Mouse (Mus musculus): ENCODE measurements around the gene Cd4. TPM values are rescaled to one million over a fixed set of nuclear protein-coding genes. Genes with fewer than 3 reads are reported as not detected.

Gene Cd4
- total RNA-seq, 4 experiments from 2014 or later: 0.40 to 0.83 (median 0.46) TPM

DNA sequence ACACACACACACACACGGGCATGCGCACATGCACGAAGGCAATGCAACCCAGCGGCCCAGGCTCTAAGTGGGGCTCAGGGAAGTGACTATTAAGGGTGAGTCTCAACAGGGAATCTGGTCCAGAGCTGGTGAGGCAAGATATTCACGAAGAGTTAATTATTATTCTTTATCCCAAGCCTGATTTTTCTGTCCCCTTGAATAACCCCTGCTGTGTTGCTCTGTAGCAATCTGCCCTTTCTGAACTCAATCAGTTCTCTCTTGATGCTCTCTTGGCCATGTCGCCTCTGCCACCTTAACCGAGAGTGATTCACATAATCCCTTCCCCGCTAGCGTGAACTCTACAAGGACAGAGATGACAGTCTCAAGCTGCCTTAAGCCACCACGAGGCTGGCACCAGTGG is 4.7 kb downstream of the Cd4 start:
- no peak for DNase-seq

DNA sequence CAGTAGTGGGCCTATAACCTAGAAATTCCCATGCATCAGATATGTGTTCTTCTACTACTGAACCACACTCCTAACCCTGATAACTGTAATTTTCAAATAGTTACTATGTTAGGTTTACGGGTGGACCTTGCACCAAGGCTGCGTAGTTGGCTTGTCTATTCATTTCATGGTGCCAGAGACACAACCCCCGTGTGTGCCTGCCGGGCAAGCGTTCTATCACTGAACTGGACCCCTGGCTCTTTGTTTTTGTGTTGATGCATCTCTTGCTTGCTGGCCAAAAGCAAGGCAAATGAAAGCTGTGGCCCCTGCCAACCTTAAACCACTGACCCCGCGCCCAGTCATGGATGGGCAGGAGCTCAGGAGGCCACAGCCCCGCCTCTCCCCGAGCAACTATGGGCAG is 6.2 kb downstream of the Cd4 start:
- DNase-seq: no peak

DNA sequence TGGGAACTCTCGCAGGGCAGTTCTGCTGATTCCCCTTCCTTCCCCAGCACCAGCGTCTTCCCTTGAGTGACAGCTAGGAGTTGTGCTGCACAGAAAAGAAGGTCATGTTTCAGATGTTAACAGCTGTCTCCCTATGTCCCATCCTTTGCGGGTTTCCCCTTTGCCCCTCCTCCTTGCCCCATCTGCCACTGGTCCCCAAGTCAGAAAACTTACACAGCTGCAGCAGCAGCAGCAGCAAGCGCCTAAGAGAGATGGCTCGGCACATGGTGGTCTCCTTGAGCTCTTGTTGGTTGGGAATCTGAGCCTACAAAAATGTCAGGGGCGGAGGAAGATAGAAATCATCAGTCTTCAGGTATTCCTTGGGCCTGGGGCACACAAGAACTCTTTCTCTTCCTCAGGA is 8.6 kb downstream of the Cd4 start:
- DNase-seq: no peak

DNA sequence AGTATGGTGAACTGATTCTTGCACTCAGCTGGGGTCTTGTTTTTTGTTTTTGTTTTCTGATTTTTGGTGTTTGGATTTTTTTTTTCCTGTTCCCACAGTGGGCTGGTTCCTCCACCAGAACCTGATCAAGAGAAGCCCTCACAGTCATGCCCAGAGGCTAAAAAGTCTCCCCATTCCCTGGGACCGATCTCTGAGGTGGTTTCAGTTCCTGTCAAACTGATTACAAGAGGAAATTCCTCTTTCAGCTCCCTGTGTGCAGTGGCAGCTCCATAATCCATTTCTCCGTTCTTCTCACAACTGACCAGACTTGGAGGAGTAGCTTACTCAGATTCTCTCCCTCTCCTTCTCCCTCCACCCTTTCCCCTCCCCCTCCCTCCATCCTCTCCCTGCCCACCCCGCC is 13.7 kb downstream of the Cd4 start:
- no peak for DNase-seq

DNA sequence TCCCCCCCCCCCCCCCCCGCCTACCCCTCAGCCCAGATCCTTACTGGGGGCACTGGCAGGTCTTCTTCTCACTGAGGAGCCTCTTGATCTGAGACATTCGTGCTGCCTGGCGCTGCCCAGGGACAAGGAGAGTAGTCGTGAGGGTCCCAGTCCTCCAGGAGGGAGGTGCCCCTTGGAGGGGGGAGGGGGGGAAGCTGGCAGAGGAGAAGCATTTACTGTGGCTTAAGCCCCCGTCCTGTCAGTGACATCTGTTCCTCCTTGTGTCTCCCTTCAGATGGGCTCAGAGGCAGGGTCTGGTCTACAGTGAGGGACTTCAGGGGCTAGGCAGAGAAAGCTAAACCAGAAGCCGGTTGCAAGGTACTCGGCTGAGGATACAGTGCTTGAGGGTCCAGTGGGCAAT is 21.5 kb downstream of the Cd4 start:
- DNase-seq: no peak

DNA sequence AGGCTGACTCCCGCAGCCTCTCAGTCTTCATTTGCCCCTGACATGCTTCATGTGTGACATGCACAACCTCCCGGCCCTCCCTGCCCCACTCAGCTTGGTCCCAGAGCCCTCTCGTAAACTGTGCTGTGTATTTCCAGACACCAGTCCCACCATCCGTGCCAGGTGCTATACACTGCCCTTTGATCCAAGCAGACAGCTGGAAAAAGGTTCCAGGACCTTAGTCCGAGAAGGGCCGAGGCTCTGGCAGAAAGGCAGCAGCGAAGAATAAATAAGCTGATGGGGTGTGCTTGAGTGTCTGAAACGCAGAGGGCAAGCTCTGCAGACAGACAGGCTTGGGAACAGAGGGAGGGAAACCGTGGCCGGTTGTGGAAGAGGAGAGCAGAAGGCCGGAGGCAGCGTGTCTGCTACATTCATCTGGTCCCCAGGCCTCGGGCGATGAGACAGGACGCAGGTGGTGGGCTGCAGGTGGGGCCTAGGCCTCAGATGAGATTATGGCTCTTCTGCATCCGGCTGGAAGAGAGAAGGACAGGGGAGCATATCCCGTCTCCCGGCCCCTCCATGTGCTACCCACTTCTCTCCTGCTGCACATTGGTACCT is 22.2 kb downstream of the Cd4 start:
- no peak for DNase-seq

DNA sequence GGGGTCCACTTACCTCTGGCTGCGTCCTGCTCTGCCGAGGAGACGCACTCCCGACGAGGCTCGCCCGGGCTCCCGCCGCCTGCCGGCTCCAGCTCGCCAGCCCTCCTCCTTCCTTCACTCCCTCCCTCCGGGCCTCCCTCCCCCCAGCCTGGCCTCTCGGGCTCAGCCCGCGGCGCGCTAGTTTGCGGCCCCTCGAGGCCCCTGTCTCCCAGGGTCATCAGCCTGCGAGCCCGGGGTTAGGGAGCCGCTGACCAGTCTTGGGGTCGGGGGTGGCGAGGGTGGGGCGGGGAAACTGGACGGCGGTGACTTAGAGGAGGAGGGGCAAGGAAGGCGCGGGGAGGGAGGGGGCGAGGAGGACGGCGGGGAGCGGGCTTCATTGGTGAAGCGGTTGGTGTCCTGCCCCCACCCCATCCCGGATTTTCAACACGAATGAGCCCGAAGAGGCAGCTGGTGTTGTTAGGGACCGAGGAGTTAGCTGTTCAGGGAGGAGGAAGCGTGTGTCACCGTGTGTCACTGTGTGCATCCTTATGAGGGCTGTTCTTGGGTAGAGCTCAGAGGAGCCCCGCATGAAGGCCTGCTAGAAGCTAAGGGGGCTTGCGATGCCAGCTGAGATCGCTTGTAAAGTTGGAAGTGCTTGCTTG is 24.2 kb downstream of the Cd4 start, which contains the start of gene Gpr162:
Gpr162 (minus strand) TSS at position 326 of the 641 bp plus-strand sequence.
- DNase-seq: no peak

DNA sequence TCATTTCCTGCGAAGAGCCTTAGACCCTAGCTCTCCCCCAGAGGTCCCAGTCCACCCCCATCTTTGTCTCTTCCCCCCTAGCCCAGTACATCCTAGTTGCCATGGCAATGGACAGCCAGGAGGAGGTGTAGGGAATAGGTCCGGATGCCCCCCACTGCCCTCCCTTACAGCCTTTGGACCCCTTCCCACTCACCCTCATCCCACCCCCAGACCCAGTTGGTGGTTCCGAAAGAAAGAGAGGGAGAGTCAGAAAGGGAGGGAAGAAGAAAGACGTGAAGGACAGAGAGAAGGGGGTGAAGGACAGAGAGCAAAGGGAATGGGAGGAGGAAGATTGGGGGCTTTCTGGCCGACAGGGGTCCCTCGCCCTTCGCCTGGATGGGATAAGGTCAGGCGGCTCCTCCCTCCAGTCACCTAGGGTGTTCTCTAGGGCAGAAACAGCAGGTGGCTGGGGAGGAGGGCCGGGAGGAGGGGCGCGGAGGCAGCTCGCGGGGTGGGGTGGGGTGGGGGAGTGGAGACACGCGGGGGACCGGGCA is 24.8 kb downstream of the Cd4 start:
- no peak for DNase-seq

- no peak for DNase-seq
These were observed 25.5 kb downstream of the Cd4 start for GRCm38 (mm10) chr6:124862406-124863124.

GRCm38 (mm10) chr6:124861802-124862201 is 26.2 kb downstream of the Cd4 start:
- no peak for DNase-seq

DNA sequence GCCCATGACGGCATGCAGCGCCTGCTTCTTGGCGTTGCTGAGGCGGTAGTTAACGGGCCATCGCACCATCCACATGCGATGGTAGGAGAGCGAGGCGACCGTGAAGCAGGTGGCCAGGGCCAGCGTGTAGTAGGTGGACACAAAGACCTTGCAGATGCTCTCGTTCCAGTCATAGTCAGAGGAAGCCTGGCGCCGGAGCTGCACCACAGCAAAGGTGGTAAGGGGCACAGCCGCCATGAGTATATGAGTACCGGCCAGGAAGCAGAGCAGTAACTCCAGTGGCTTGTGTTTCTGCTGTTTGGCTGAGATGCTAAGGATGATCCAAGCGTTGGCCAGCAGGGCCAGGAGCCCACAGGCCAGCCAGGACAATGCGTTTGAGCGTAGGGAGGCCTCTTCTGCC is 26.8 kb downstream of the Cd4 start:
- no peak for DNase-seq

DNA sequence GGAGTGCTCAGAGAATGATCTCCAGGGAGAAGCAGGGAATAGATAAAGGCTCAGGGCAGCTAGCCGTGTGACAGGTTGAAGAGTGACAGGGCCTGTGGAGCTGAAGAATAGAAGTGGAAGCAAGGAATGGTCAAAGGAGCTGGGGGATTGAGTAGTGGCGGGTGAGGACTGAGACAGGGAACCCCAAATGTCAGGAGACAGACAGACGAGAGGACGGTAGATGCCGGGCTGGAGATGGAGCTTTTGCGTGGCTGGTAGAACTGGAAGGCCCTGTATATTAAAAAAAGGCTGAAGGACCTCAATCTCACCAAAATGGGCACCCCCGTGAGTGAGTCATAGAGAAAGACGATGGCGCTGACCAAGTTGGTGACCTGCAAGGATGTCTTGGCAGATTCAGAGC is 27.5 kb downstream of the Cd4 start:
- DNase-seq: no peak

DNA sequence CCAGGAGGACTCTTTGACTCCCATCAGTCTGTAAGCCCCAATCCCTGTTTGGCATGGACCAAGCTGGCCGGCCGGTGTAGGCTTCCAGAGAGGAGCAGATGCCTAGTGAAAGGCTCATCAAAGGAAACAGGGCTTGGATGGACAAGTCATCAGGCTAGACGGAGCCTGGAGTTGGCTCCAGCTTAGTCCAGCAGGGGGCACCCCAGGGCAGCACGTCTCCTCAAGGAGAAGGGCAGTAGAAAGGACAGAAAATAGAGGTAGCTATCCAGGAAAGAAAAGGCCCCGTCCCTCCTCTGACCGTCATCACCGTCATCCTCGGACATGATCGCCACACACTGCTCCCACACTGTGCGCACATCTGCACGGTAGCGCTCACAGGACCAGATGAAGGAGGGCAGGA is 28.3 kb downstream of the Cd4 start:
- peak; percentile 75 for DNase-seq

GRCm38 (mm10) chr6:124858561-124859318 is 29.3 kb downstream of the Cd4 start:
- no peak for DNase-seq

DNA sequence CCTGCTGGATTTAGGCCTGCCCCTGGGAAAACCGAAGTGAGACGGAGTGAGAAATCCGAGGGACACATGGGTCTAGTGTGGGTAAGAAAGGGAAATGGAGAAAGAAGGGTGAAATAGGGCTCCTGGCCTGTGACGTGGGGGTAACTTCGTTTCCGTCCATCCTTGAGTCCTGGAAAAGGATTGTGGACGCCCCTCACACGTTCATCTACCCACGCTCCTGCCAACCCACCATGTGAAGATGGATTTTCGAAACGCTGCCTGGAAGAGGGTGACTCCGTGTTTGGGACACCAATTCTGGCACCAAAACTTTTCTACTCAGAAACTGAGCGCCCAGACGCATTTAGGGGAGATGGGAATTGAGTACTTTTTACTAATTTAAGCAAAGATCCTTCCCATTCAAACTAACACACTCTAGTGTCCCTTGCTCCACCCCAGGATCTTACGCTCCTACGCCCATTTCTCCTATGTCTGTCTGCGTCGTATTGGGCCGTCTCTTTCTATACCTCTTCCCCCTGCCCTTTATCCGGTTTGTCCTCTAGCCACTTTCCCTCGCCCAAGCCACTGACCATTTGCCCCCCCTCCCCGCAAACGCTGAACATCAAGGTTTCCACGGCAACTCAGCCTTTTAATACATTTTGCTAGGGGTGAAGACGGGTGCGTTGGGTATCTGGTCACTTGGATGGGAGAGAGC is 30.0 kb downstream of the Cd4 start:
- no peak for DNase-seq

GRCm38 (mm10) chr6:124856916-124857839 is 30.8 kb downstream of the Cd4 start, which contains the start of gene P3h3:
TSS of gene P3h3 (minus strand) at chr6:124857752.
- DNase-seq: peak; percentile 72

- DNase-seq: no peak
These were observed 31.7 kb downstream of the Cd4 start for GRCm38 (mm10) chr6:124856321-124856720.

- DNase-seq: no peak
These were observed 33.4 kb downstream of the Cd4 start for GRCm38 (mm10) chr6:124854647-124855046.

- DNase-seq: no peak
These were observed 37.5 kb downstream of the Cd4 start for GRCm38 (mm10) chr6:124850535-124850934.

- peak; percentile 78 for DNase-seq
These were observed 40.7 kb downstream of the Cd4 start for GRCm38 (mm10) chr6:124847305-124847704.

Data from adrenal gland, adult 8-10 months (tissue).